Mouse (Mus musculus): ENCODE measurements around the gene Anks1b.

Anks1b gene

DNA sequence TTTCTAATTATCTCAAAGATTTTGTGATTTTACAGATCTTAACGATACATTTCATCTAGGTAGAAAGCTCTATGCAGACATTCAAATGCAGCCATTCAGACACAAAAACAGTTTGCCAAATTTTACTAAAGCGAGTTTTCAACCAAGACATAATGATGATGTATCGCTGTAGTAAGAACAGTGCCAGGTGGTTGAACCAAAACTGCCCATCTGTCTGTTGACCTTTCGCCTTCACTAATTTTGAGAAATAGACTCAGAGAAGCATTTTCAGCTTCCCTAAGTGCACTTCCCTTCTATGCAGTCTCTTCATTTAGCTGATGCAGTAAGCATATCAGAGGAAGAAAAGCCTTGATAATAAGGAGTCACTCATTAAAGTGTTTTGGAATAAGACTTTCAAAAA is 527.1 kb downstream of the Anks1b start:
- peak; percentile 15 for DNase-seq

DNA sequence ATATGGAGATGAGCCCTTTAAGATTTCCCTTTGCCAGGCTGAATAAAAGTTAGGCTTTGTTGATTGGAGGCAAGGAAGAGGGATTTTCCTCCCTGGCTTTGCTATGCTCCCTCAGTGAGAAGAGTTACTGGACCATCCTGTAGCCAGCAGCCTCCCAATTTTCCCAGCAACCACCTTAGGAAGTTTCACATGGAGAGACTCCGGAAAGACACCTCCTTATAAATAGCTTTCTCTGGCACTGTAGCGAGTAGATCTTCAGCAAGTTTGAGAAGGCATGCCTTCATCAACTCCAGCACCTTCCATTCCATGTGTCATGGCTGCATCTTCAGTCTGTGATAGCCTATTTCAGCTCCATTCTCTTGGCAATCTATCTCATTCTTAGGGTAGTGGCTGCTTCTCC is 535.2 kb downstream of the Anks1b start:
- no peak for DNase-seq

- no peak for DNase-seq
These were observed 558.2 kb downstream of the Anks1b start for GRCm38 (mm10) chr10:90431527-90431926.

DNA sequence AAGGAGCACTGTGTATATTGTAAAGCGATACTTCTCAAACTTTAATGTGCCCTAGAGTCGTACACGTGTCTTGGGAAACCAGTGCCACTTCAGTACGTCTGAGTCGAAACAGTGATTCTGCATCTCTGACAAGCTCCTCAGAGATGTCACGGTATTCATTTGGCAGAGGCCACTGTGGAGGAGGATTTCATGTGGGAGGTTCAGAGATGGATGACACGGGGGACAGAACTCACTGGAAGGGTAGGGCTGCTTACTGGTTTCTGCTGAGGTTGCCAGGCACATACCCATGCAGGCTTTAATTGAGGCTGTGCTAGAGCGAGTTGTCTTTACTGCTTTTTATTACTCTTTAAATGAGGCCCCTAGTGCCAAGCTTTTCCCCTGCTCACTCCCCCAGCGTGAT is 558.7 kb downstream of the Anks1b start:
- no peak for DNase-seq

DNA sequence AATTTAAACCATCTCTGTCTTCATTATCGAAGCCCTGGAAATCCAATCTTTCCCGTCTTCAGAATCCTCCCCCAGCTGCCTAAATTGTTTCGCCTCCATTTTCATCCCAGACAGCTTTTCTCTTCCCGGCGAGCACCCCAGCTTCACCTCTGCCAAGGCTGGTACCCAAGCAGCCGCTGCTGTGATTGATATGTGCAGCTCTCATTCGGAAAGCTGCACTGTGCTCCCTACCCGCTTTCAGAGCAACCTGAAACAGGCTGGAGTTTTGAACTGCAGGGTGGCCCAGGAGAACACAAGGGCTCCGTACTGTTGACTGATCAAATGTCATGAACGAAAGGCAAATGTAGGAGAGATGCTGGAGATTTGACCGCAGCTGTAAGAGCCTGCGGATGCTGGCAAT is 559.2 kb downstream of the Anks1b start:
- DNase-seq, result no peak

DNA sequence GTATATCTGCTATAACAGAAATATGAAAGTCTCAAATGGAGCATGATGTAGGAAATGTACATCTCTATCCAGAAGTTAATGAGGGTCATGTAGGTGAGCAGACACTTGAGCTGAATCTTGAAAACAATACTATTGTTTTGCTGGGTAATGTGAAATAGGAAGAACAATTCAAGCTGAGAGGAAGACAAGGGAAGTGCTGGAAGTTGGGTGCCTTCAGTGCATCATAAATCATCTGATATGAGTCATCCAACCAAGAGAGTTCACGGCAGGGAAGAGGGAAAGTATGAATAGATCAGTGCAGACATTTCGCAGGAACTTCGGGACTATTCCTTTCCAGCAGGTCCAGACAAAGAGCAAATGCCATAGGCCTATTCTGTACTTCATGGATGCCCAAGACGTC is 567.7 kb downstream of the Anks1b start:
- no peak for DNase-seq

DNA sequence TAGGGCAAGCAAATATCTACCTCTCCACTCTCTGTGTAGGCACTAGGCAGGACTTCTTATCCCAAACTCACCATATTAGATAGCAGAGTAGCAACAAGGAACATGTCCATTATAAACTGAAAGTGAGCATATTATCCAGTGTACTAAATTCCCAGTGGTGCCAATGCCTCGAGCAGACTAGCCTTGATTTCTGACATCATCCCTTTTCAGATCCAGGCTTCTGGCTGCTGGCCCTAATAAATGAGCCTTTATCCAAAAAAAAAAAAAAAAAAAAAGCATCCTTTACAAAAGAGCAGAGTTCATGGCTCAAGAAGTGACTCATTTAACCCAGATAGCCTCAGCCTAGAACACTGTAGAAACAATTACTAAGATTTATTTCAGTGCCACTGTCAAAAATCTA is 568.3 kb downstream of the Anks1b start:
- DNase-seq, result no peak

DNA sequence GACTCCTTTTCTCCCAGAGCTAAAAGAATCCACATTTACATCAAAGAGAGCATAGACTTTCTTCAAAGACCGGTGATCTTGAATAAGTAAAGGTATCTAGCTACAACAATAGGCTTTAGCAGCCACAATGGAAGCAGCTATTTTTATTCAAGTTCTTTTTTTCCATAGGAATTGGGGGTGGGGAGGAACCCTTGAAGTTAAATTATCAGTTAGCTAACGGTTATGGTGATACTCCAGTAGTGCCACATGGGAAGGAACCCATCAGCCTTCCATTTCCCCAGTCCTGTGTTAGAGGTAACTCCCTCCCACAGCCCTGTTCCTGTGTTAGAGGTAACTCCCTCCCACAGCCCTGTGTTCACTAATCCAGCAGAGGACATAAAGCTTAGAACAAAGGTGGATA is 591.6 kb downstream of the Anks1b start:
- no peak for DNase-seq

DNA sequence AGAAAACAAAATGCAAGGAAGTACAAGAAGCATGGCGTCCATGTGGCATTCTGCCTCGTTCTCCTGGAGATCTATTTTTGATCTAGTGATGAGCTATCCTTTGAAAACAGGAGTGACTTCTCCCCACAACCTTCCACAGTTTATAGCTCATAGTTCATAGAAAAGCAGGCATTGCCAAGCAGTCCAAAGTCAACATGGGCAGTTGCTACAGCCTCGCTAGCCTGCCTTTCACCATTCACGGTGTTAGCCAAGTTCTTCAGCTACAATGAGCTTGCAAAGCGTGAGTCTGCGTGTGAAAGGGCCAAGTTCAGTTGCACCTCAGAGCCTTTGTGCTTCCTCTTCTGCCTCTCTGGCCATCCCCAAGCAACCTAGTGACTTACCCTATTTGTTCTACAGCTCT is 592.1 kb downstream of the Anks1b start:
- no peak for DNase-seq

DNA sequence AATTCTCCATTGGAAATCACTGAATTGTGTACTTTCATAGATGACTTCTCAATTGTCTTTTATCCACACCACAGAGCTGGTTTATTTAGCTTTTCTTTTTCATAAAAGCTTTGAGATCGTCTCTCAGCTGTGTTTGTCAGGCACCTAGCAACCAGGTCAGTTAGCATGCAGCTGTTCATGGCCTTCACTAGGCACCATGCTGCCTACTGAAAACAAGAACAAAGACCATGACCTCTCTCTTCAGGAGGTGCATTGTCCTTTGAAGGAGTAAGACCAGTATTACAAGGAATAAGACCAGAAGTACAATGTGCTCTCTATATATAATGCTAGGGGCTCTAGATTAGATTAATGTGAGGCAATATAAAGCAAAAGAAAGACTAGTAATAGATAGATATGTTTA is 594.2 kb downstream of the Anks1b start:
- no peak for DNase-seq

GRCm38 (mm10) chr10:90493436-90493835 is 620.1 kb downstream of the Anks1b start:
- DNase-seq, result peak; percentile 25

DNA sequence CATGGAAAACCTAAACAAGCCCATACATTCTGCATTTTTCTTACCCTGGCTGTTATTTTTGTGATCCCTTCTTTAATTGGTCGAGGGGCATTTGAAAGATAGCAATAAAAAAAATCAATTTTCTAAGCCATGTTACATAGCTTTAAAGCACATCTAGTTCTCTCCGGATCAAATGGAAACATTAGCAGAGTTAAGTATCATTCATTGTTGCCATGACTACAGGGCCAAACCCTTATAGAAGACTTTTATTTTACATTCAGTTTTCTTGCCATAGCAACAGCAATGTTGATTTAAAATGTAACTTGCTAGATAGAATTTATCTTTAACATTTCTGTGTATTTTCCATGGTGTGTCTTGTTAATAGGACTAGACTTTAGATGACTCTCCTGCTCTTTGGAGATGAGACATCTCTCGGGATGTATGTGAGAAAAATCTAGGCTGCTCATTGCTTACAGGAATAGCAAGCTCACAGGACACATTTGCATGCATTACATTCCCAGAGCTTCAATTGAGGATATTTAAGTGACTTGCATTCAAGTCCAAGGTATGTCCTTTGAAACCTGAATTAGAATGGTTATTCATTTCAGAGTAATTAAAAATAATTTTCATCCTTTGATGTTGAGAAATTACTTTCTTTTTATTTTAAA is 620.8 kb downstream of the Anks1b start:
- DNase-seq, result no peak

DNA sequence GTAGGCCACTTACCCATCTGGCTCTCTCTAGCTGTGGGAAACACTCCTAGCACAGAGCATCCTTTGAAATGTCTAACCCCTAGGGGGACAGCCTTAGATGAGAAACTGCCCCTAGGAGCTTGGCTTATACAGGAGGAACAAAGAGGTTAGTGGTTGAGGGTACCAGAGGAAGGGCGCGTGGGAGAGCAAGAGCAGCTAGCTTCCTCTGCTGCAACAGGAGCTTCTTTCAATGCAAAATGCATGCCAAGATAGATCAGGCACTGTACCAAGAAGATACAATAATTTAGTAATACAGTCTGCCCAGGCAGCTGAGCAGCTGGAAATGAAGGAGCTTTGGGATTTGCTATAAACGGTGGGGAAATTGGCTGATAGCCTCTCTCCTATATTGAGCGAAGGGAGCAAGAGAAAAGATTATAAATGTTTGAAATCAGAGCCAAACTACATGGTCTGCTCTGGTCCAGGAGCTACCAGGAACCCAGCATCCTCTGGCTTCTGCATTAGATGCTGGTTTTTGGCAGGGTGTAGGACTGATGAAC is 621.7 kb downstream of the Anks1b start:
- peak; percentile 13 for DNase-seq

GRCm38 (mm10) chr10:90507561-90507960 is 634.3 kb downstream of the Anks1b start:
- no peak for DNase-seq

DNA sequence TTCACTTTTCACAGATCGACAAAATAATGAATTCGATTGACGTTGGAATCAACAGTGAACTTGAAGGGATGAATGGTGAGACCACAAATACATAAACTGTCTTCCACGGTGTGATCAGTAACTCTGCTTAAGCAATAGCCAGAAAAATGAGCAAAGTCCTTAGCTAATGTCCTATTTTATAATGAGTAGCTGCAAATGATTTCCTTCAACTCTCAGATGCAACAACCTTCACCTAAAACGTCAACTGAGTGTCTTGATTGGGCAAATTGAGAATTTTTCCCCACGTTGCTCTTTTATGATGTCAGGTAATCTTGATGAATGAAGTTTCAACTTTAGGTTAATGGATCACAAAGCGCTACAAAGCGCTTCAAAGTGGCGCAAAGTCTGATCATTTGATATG is 639.5 kb downstream of the Anks1b start:
- DNase-seq, result no peak

- no peak for DNase-seq
These were observed 658.5 kb downstream of the Anks1b start for GRCm38 (mm10) chr10:90531813-90532212.

GRCm38 (mm10) chr10:90535370-90535769 is 662.1 kb downstream of the Anks1b start:
- no peak for DNase-seq

GRCm38 (mm10) chr10:90546635-90547034 is 673.3 kb downstream of the Anks1b start:
- no peak for DNase-seq

DNA sequence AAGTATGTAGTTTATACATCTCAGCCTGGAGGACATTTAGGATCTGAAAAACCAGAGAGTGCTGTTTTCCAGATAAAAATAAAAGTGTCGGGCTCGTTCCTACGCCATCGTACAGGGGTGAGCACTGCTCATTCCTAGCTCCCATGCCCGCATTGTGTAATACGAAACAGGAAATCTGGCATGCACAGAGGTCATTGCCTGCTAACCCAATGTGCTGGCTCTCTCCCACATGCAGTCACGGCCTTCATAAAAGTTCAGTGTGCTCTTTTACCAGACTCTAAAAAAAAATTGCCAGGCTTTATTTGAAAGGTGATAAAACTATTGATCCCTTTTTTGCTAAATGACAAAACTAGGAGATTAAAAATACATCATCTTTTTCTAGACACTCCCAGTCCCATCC is 689.6 kb downstream of the Anks1b start:
- DNase-seq, result no peak

DNA sequence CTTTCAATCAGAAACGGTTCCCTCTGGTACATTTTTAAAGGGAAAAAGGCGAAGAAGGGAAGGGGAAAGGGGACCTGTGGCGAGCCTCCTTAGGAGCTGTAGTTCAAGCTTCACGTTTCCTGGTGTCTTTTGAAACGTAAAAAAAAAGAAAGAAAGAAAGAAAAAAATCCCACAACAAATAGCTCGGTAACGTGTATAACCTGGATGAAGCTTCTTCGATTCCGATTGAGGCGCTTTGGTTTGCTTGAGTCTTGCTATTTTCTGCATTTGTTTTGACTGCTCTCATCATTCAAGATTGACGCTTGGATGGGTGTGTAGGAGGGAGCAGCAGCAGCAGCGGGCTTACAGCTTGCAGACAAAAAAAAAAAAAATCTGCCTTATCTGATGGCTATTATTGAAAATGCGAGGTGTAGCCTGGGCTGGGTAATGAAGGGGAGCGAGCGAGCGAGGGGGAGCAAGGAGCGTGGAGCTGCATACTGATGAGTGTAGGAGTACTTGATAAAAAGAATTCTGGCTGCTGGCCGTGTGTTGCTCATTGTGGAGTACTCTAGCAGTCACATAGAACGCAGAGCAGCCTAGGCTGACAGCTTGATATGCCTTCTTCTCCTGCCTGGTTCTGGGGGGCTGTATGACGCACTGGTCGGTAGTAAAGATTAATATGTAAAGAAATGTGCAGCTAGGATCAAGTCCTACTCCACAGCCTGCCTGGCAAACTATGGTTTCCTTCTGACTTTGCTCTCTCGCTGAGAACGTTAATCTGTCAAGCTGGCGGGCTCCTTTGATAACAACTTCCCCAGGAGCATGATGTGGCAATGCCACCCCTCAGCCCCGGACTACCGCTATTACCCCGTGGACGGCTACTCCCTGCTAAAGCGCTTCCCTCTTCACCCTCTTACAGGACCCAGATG is 703.1 kb downstream of the Anks1b start:
- peak; percentile 40 for DNase-seq

GRCm38 (mm10) chr10:90577099-90577461 is 703.8 kb downstream of the Anks1b start:
- no peak for DNase-seq

- DNase-seq, result no peak
These were observed 704.5 kb downstream of the Anks1b start for GRCm38 (mm10) chr10:90577777-90578176.

DNA sequence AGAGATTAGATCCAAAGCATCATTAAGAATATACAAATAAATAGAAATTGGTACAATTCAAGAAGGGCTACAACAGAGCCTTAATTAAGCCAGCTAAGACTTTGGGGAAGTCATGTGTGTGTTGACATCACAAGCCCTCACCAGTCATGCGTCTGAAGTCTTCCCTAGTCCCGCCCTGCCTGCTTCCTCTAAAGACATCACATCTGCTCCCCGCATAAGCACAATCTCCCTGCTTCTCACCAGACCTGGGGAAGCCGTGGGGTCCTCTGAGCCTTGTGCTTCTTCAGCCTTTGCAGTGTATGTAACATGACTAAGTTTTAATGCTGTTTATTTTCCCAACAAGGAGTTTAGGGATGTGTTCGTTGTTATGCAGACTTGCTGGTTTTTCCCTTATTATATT is 706.7 kb downstream of the Anks1b start:
- no peak for DNase-seq

GRCm38 (mm10) chr10:90584052-90584451 is 710.7 kb downstream of the Anks1b start:
- DNase-seq, result no peak
